Mouse (Mus musculus): ENCODE data around the gene Cyb5d1. TPM values are rescaled to one million over a fixed set of nuclear protein-coding genes. Genes with fewer than 3 reads are reported as not detected.
"Not testable (repeated sequence)": the region's sequence is repeated elsewhere in the genome, so short reads cannot be mapped to it uniquely, and the experiment has no call there.

The Cyb5d1 gene
- polyA plus RNA-seq (2016; fragmentation: Nextera tagmentation; extraction: Ambion mirVana): 48.0 and 50.5 TPM in 2 replicates

DNA sequence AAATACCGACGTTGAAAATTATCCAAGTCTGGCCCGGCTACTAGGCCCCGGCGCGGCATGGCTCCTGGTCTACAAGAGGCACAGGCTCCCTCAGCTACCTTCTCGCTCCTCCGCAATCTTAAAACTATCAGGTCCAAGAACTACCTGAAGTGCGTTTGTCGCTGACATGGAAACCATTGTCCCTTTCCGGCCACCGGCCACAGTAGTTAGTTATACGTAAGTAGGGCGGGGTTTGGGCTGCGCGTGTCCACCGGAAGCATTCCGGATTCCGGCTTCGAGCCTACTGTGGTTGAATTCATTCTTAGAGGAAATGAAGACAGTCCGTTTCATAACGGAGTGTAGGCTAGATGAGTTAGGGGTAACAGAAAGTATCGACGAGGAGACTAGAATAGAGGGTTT is at the start of gene Cyb5d1, which contains the start of gene Naa38:
TSS of gene Cyb5d1 (minus strand) at position 397 of the 399 bp plus-strand sequence.
TSS of gene Naa38 (plus strand) at position 253 of the 399 bp plus-strand sequence.
- Histone ChIP-seq H3K9ac (peak within 1 kb of the TSS; percentile 73), H3K4me2 (replicated peaks) (peak within 1 kb of the TSS; percentile 62), H3K4me1 (peaks cover 35% of the 10 kb centered on the region), H3K36me3 (peaks cover 16% of the 10 kb centered on the region), H3K27me3 (peaks cover 17% of the 10 kb centered on the region), H3K27ac (peak within 1 kb of the TSS; percentile 96), H3K4me3 (peak within 1 kb of the TSS; percentile 65)
- WGBS: 3% methylated on average over 24 of the region's 24 CpGs
- peak; percentile 80 for ATAC-seq (ENCODE audit: low FRiP score)
- not testable (repeated sequence) for H3K9me3 ChIP-seq (replicated peaks)

- H3K4me3 ChIP-seq: no peak overlapping the region
- H3K4me2 ChIP-seq (replicated peaks): no peak overlapping the region
- 55% methylated on average over 5 of the region's 5 CpGs for WGBS
- H3K9ac ChIP-seq: no peak overlapping the region
- no peak for ATAC-seq (ENCODE audit: low FRiP score)
- no peaks in the 10 kb centered on the region for H3K27me3 ChIP-seq
- H3K4me1 ChIP-seq: no peaks in the 10 kb centered on the region; the same call in 1 of the 2 replicates
- H3K27ac ChIP-seq: no peak overlapping the region
- no peaks in the 10 kb centered on the region for H3K9me3 ChIP-seq (replicated peaks)
- no peaks in the 10 kb centered on the region for H3K36me3 ChIP-seq
Observed at GRCm38 (mm10) chr11:69443328-69443727, 47.9 kb upstream of the Cyb5d1 start.

GRCm38 (mm10) chr11:69437291-69437690 is 41.9 kb upstream of the Cyb5d1 start:
- Histone ChIP-seq H3K9ac (no peak overlapping the region), H3K4me2 (replicated peaks) (no peak overlapping the region), H3K4me3 (no peak overlapping the region), H3K27ac (no peak overlapping the region), H3K4me1 (peaks cover under 1% of the 10 kb centered on the region; the same call in 1 of the 2 replicates), H3K36me3 (no peaks in the 10 kb centered on the region), H3K9me3 (replicated peaks) (no peaks in the 10 kb centered on the region), H3K27me3 (no peaks in the 10 kb centered on the region)
- WGBS: 51% methylated on average over 3 of the region's 3 CpGs
- no peak for ATAC-seq (ENCODE audit: low FRiP score)

- Histone ChIP-seq H3K9me3 (replicated peaks) (no peaks in the 10 kb centered on the region), H3K4me2 (replicated peaks) (no peak overlapping the region), H3K27ac (no peak overlapping the region), H3K4me3 (no peak overlapping the region), H3K27me3 (no peaks in the 10 kb centered on the region), H3K36me3 (no peaks in the 10 kb centered on the region), H3K4me1 (peaks cover 3% of the 10 kb centered on the region; the same call in 1 of the 2 replicates), H3K9ac (peak overlapping the region; percentile 14; the same call in 1 of the 2 replicates)
- ATAC-seq (ENCODE audit: low FRiP score): no peak
- WGBS: 70% methylated on average over 6 of the region's 6 CpGs
Observed at GRCm38 (mm10) chr11:69433189-69433588, 37.8 kb upstream of the Cyb5d1 start.

DNA sequence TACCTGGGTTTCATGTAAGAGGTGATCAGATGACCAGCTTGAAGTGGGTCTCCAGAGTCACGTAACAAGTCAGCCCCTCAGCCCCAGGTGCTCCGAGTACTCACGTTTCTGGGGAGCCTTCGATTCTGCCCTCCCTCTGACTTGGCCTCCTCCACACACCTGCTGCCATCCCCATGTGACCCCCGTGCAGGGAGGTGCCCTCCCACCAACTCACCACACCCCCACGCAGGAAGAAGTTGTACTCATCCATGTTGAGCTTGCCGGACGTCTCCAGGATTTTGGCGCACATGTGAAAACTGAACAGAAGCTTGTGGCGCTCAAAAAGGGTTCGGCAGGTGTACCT is 37.2 kb upstream of the Cyb5d1 start:
- peaks cover 3% of the 10 kb centered on the region; the same call in 1 of the 2 replicates for H3K4me1 ChIP-seq
- 0 out of 2 replicates have a peak, but pooled peaks have one; percentile 16 for ATAC-seq (ENCODE audit: low FRiP score)
- H3K27me3 ChIP-seq: no peaks in the 10 kb centered on the region
- H3K9me3 ChIP-seq (replicated peaks): no peaks in the 10 kb centered on the region
- WGBS: 70% methylated on average over 11 of the region's 11 CpGs
- H3K9ac ChIP-seq: no peak overlapping the region
- H3K4me3 ChIP-seq: no peak overlapping the region
- H3K27ac ChIP-seq: no peak overlapping the region
- no peak overlapping the region for H3K4me2 ChIP-seq (replicated peaks)
- H3K36me3 ChIP-seq: no peaks in the 10 kb centered on the region

GRCm38 (mm10) chr11:69431829-69432639 is 36.6 kb upstream of the Cyb5d1 start:
- Histone ChIP-seq H3K4me1 (peaks cover 3% of the 10 kb centered on the region; the same call in 1 of the 2 replicates), H3K4me3 (no peak overlapping the region), H3K9me3 (replicated peaks) (no peaks in the 10 kb centered on the region), H3K27ac (no peak overlapping the region), H3K4me2 (replicated peaks) (no peak overlapping the region; the same call in 1 of the 2 replicates), H3K9ac (no peak overlapping the region), H3K36me3 (no peaks in the 10 kb centered on the region), H3K27me3 (no peaks in the 10 kb centered on the region)
- WGBS: 29% methylated on average over 11 of the region's 11 CpGs
- peak; percentile 67 for ATAC-seq (ENCODE audit: low FRiP score)

DNA sequence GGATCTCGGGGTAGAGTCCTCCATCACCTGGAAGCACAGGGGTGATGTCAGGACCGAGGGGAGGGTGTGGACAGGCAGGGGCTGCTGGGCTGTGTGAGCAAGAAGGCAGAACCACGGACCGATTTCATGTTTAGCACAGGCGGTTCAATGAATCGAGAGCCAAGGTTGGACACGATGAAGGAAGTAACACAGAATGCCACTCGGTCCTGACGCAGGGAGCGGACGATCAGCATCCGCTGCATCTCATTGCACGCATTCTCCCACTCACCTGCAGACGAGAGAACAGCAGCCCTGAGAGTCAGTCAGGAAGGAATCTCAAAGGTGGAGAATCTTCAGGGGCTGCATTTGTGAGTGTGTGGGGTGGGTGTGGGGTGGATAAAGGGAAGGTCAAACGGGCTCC is 35.2 kb upstream of the Cyb5d1 start:
- Histone ChIP-seq H3K4me1 (peaks cover 3% of the 10 kb centered on the region; the same call in 1 of the 2 replicates), H3K4me3 (no peak overlapping the region), H3K9me3 (replicated peaks) (no peaks in the 10 kb centered on the region), H3K9ac (no peak overlapping the region), H3K4me2 (replicated peaks) (no peak overlapping the region), H3K27ac (no peak overlapping the region), H3K36me3 (no peaks in the 10 kb centered on the region), H3K27me3 (no peaks in the 10 kb centered on the region)
- WGBS: 87% methylated on average over 15 of the region's 15 CpGs
- no peak for ATAC-seq (ENCODE audit: low FRiP score)

GRCm38 (mm10) chr11:69429313-69429712 is 33.9 kb upstream of the Cyb5d1 start:
- no peak for ATAC-seq (ENCODE audit: low FRiP score)
- WGBS: 57% methylated on average over 2 of the region's 2 CpGs

GRCm38 (mm10) chr11:69428751-69429150 is 33.3 kb upstream of the Cyb5d1 start:
- Histone ChIP-seq H3K9me3 (replicated peaks) (no peaks in the 10 kb centered on the region), H3K27ac (no peak overlapping the region), H3K27me3 (no peaks in the 10 kb centered on the region), H3K4me1 (peaks cover 3% of the 10 kb centered on the region; the same call in 1 of the 2 replicates), H3K4me3 (no peak overlapping the region), H3K36me3 (no peaks in the 10 kb centered on the region), H3K9ac (no peak overlapping the region), H3K4me2 (replicated peaks) (no peak overlapping the region)
- ATAC-seq (ENCODE audit: low FRiP score): no peak
- 35% methylated on average over 4 of the region's 4 CpGs for WGBS

More at GRCm38 (mm10) chr11:69429313-69429712, 33.9 kb upstream of the Cyb5d1 start:
- Histone ChIP-seq H3K27ac (no peak overlapping the region), H3K27me3 (no peaks in the 10 kb centered on the region), H3K9ac (no peak overlapping the region), H3K4me1 (peaks cover 3% of the 10 kb centered on the region; the same call in 1 of the 2 replicates), H3K36me3 (no peaks in the 10 kb centered on the region), H3K9me3 (replicated peaks) (no peaks in the 10 kb centered on the region), H3K4me3 (no peak overlapping the region), H3K4me2 (replicated peaks) (no peak overlapping the region)

DNA sequence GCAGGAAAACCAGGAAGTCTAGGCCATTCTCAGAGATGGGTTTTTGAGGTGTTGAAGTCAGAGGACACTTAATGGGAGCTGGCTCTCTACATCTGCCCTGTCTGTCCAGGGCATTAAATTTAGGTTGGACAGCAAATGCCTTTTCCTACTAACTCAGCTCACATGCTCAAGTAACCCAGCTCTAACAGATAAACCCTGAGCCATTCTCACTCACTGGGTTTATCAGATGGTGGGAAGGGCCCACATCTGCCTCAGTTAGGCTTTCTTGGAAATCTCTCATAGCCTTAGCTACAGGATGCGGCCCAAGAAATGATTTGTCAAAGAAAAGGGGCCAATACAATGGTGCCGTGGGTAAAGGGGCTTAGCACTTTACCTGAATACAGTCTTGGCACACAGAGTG is 30.8 kb upstream of the Cyb5d1 start:
- Histone ChIP-seq H3K9me3 (replicated peaks) (no peaks in the 10 kb centered on the region), H3K27ac (no peak overlapping the region), H3K4me3 (no peak overlapping the region), H3K9ac (no peak overlapping the region), H3K27me3 (peaks cover 22% of the 10 kb centered on the region), H3K4me2 (replicated peaks) (no peak overlapping the region), H3K4me1 (peaks cover 4% of the 10 kb centered on the region), H3K36me3 (no peaks in the 10 kb centered on the region)
- WGBS: 76% methylated on average over 2 of the region's 2 CpGs
- ATAC-seq (ENCODE audit: low FRiP score): no peak

GRCm38 (mm10) chr11:69423885-69424284 is 28.5 kb upstream of the Cyb5d1 start:
- ATAC-seq (ENCODE audit: low FRiP score): no peak
- H3K9me3 ChIP-seq (replicated peaks): no peaks in the 10 kb centered on the region
- H3K4me3 ChIP-seq: no peak overlapping the region
- H3K36me3 ChIP-seq: no peaks in the 10 kb centered on the region
- 70% methylated on average over 6 of the region's 6 CpGs for WGBS
- no peak overlapping the region for H3K27ac ChIP-seq
- no peak overlapping the region for H3K9ac ChIP-seq
- peaks cover 28% of the 10 kb centered on the region for H3K4me1 ChIP-seq
- peaks cover 33% of the 10 kb centered on the region for H3K27me3 ChIP-seq
- no peak overlapping the region for H3K4me2 ChIP-seq (replicated peaks)

- Histone ChIP-seq H3K9ac (no peak overlapping the region), H3K4me3 (no peak overlapping the region), H3K4me2 (replicated peaks) (no peak overlapping the region), H3K4me1 (peaks cover 35% of the 10 kb centered on the region), H3K27ac (no peak overlapping the region), H3K27me3 (peaks cover 33% of the 10 kb centered on the region), H3K36me3 (no peaks in the 10 kb centered on the region), H3K9me3 (replicated peaks) (no peaks in the 10 kb centered on the region)
- WGBS: 90% methylated on average over 10 of the region's 10 CpGs
- ATAC-seq (ENCODE audit: low FRiP score): no peak
Observed at GRCm38 (mm10) chr11:69422842-69423241, 27.4 kb upstream of the Cyb5d1 start.

All from hindbrain, embryonic 12.5 days (tissue).